Mouse (Mus musculus) G1E (cell line): ENCODE results near the gene C87436. TPM values are rescaled to one million over a fixed set of nuclear protein-coding genes. Genes with fewer than 3 reads are reported as not detected.

Source experiments
- ATAC-seq: 2 replicates; pipeline ENCODE4 v1.8.0; 2016; ENCODE audit warnings: mild to moderate bottlenecking; ENCODE audit not compliant: insufficient number of reproducible peaks, poor library complexity, low FRiP score, severe bottlenecking; ENCODE audit errors: extremely low read depth
- DNase-seq: peaks from one replicate; pipeline ENCODE4 v3.0.0; 2012; ENCODE audit warnings: low spot score
- H3K27me3 ChIP-seq: 2 replicates; pipeline ENCODE4 v1.6.1; 2012; ENCODE audit warnings: mild to moderate bottlenecking, low read length, inconsistent platforms; ENCODE audit not compliant: insufficient read depth
- H3K36me3 ChIP-seq: replicated peaks from 2 replicates; pipeline ENCODE3; 2012; ENCODE audit warnings: mild to moderate bottlenecking, inconsistent platforms
- H3K4me1 ChIP-seq: 2 replicates; pipeline ENCODE4 v1.6.1; 2012; ENCODE audit warnings: low read depth, low read length, inconsistent platforms, mixed read lengths; ENCODE audit not compliant: insufficient read depth
- H3K4me3 ChIP-seq: 2 replicates; pipeline ENCODE4 v1.5.1; 2012; ENCODE audit warnings: low read depth, mild to moderate bottlenecking, inconsistent platforms, low read length, moderate library complexity, mixed read lengths
- H3K9me3 ChIP-seq: replicated peaks from 2 replicates; pipeline ENCODE4 v1.6.1; 2012; ENCODE audit warnings: inconsistent platforms
- CTCF ChIP-seq: IDR thresholded peaks from 2 replicates; pipeline ENCODE4 v1.5.1; 2012; ENCODE audit warnings: low read depth, low read length, inconsistent platforms, mixed read lengths
- GATA1 ChIP-seq: IDR thresholded peaks from 2 replicates; pipeline ENCODE4 v1.6.1; 2012; ENCODE audit warnings: borderline replicate concordance, low read length, inconsistent platforms, mixed read lengths
- GATA2 ChIP-seq: IDR thresholded peaks from 2 replicates; pipeline ENCODE4 v1.6.1; 2012; ENCODE audit warnings: low read depth, low read length, inconsistent platforms, borderline replicate concordance
- POLR2AphosphoS5 ChIP-seq: IDR thresholded peaks from 2 replicates; pipeline ENCODE4 v1.6.1; 2012; ENCODE audit warnings: low read depth, low read length, inconsistent platforms; ENCODE audit not compliant: insufficient replicate concordance
- TAL1 ChIP-seq: conservative IDR thresholded peaks from 2 replicates; pipeline ENCODE4 v1.6.1; 2012; ENCODE audit warnings: low read depth, low read length, inconsistent platforms, mixed read lengths
- polyA plus RNA-seq: library from polyadenylated mRNA; stranded (reverse); fragments of >175 nt; gene quantifications from 2 replicates; pipeline ENCODE4 v1.2.3, GENCODE M21; 2012
- total RNA-seq, 2 experiments: library from RNA; stranded (forward) in 1 of 2; stranded (reverse) in 1 of 2; fragments of 200-1000 nt in 1 of 2; fragments of >200 nt in 1 of 2; fragmentation: Nextera tagmentation in 1 of 2; gene quantifications; 2 replicates each; pipeline ENCODE4 v1.2.3; 2014 to 2017

The C87436 gene
- total and polyA plus RNA-seq, 3 experiments: 7.0 to 33.0 (median 23.2) TPM

- TF ChIP-seq POLR2AphosphoS5 (no peak), CTCF (no peak), GATA1 (no peak), TAL1 (no peak), GATA2 (no peak)
- Histone ChIP-seq H3K9me3 (peaks cover 9% of the 10 kb centered on the region), H3K4me3 (peak overlapping the region; percentile 83), H3K4me1 (peaks cover 16% of the 10 kb centered on the region), H3K36me3 (peaks cover 65% of the 10 kb centered on the region), H3K27me3 (no peaks in the 10 kb centered on the region)
- DNase-seq: no peak
- ATAC-seq: no peak
These were observed 1.4 kb downstream of the C87436 start for GRCm38 (mm10) chr6:86439531-86439930.

GRCm38 (mm10) chr6:86441571-86441970, 3.4 kb downstream of the C87436 start:
- peaks cover 22% of the 10 kb centered on the region for H3K4me1 ChIP-seq
- ATAC-seq (no peak), DNase-seq (no peak)
- H3K27me3 ChIP-seq: no peaks in the 10 kb centered on the region
- no peak overlapping the region for H3K4me3 ChIP-seq
- H3K36me3 ChIP-seq: peaks cover 61% of the 10 kb centered on the region
- no peak for TF ChIP-seq POLR2AphosphoS5
- no peak for TF ChIP-seq TAL1
- TF ChIP-seq GATA2: no peak
- peaks cover 13% of the 10 kb centered on the region for H3K9me3 ChIP-seq

- Histone ChIP-seq H3K9me3 (peaks cover 13% of the 10 kb centered on the region), H3K36me3 (peaks cover 85% of the 10 kb centered on the region), H3K4me3 (no peak overlapping the region), H3K27me3 (no peaks in the 10 kb centered on the region), H3K4me1 (peaks cover 13% of the 10 kb centered on the region)
- ATAC-seq: no peak
- DNase-seq: no peak
- no peak for TF ChIP-seq GATA2
- no peak for TF ChIP-seq CTCF
- no peak for TF ChIP-seq POLR2AphosphoS5
These were observed 7.4 kb downstream of the C87436 start for GRCm38 (mm10) chr6:86445551-86445950.

GRCm38 (mm10) chr6:86446927-86447568, 8.9 kb downstream of the C87436 start:
- peaks cover 82% of the 10 kb centered on the region for H3K36me3 ChIP-seq
- DNase-seq (no peak), ATAC-seq (no peak)
- TF ChIP-seq CTCF: no peak
- H3K4me3 ChIP-seq: no peak overlapping the region
- H3K4me1 ChIP-seq: peaks cover 13% of the 10 kb centered on the region
- H3K9me3 ChIP-seq: peaks cover 13% of the 10 kb centered on the region
- no peaks in the 10 kb centered on the region for H3K27me3 ChIP-seq

GRCm38 (mm10) chr6:86456727-86457126, 18.6 kb downstream of the C87436 start:
- Histone ChIP-seq H3K4me1 (peaks cover 2% of the 10 kb centered on the region; the same call in 1 of the 2 replicates), H3K36me3 (peaks cover 88% of the 10 kb centered on the region), H3K9me3 (no peaks in the 10 kb centered on the region), H3K27me3 (no peaks in the 10 kb centered on the region), H3K4me3 (no peak overlapping the region)
- no peak for TF ChIP-seq TAL1
- no peak for TF ChIP-seq POLR2AphosphoS5
- no peak for TF ChIP-seq GATA2
- TF ChIP-seq CTCF: no peak
- TF ChIP-seq GATA1: no peak
- no peak for ATAC-seq
- no peak for DNase-seq

- H3K4me3 ChIP-seq: no peak overlapping the region
- peaks cover 2% of the 10 kb centered on the region; the same call in 1 of the 2 replicates for H3K4me1 ChIP-seq
- no peak for TF ChIP-seq CTCF
- TF ChIP-seq POLR2AphosphoS5: no peak
- TF ChIP-seq GATA2: no peak
- TF ChIP-seq GATA1: no peak
- no peak for TF ChIP-seq TAL1
- H3K36me3 ChIP-seq: peaks cover 89% of the 10 kb centered on the region
- no peaks in the 10 kb centered on the region for H3K9me3 ChIP-seq
- no peak for ATAC-seq
- DNase-seq: no peak
- H3K27me3 ChIP-seq: no peaks in the 10 kb centered on the region
These were observed 24.9 kb downstream of the C87436 start for GRCm38 (mm10) chr6:86463079-86463478.

GRCm38 (mm10) chr6:86471317-86471716, 33.1 kb downstream of the C87436 start:
- Histone ChIP-seq H3K27me3 (no peaks in the 10 kb centered on the region), H3K36me3 (peaks cover 62% of the 10 kb centered on the region), H3K4me3 (peak overlapping the region; percentile 69; the same call in 1 of the 2 replicates), H3K4me1 (peaks cover 35% of the 10 kb centered on the region), H3K9me3 (no peaks in the 10 kb centered on the region)
- ATAC-seq: no peak
- DNase-seq: no peak
- TF ChIP-seq POLR2AphosphoS5: no peak
- TF ChIP-seq GATA2: no peak
- TF ChIP-seq GATA1: no peak
- no peak for TF ChIP-seq TAL1
- no peak for TF ChIP-seq CTCF
